Mouse (Mus musculus) Patski (cell line): Measurements from ENCODE around the gene Krt36. TPM values are rescaled to one million over a fixed set of nuclear protein-coding genes. Genes with fewer than 3 reads are reported as not detected.

ENCODE experiments used
- ATAC-seq: fragments of 100-300 bp; one replicate; pipeline ENCODE4 v1.8.0; 2021
- CTCF ChIA-PET: fragments of 350-600 bp; sonication (Branson Sonifier 250); formaldehyde crosslinking; loops from one replicate; lab custom pipeline; 2022; ENCODE audit warnings: inconsistent platforms; lab: Charles Lee
- POLR2A ChIA-PET: fragments of 350-600 bp; sonication (Branson Sonifier 250); formaldehyde crosslinking; loops from one replicate; lab custom pipeline; 2022; ENCODE audit warnings: antibody characterized with exemption, inconsistent platforms; lab: Charles Lee
- DNase-seq: peaks from one replicate; pipeline ENCODE4 v3.0.0-alpha.2; 2011; ENCODE audit warnings: low read depth, low spot score
- H3K27me3 ChIP-seq: fragments of 371-371 bp; one replicate; pipeline ENCODE4 v1.5.1; 2021
- CTCF ChIP-seq: fragments of 100-300 bp; IDR thresholded peaks from one replicate; pipeline ENCODE4 v1.5.1; 2021
- in situ Hi-C: fragments of 300-500 bp; cut with MboI; formaldehyde crosslinking; loops from 3 replicates; pipeline ENCODE4 v1.11.1; 2018; ENCODE audit warnings: low pct_unique_long_range_greater_than_20kb, mixed read lengths
- polyA plus RNA-seq: library from polyadenylated mRNA; unstranded; gene quantifications from one replicate; pipeline ENCODE4 v1.2.3, GENCODE M21; 2021

Krt36 gene
- polyA plus RNA-seq, 1 experiment from 2014 or later: not detected

- ChIA-PET POLR2A (interaction anchor here (1.2 kb wide), 1 partner anchor 8 kb away, joined by 6 read pairs; no protein-coding TSS in a partner anchor), CTCF (no interaction called here)
- in situ Hi-C loops: no loop called here
- no peak for ATAC-seq
- H3K27me3 ChIP-seq: peaks cover 6% of the 10 kb centered on the region
- no peak for DNase-seq
- TF ChIP-seq CTCF: no peak
Measured at GRCm38 (mm10) chr11:100135731-100136130, 30.3 kb upstream of the Krt36 start, which contains the start of gene Krt15. Gene Krt15, minus strand, starts transcription at chr11:100135928.

- in situ Hi-C loops: no loop called here
- ChIA-PET POLR2A (no interaction called here), CTCF (interaction anchor here (0.8 to 1.1 kb wide), 2 partner anchors 9 to 11 kb away, joined by 3 read pairs; no protein-coding TSS in a partner anchor)
- DNase-seq (no peak), ATAC-seq (no peak)
- no peak for TF ChIP-seq CTCF
- no peaks in the 10 kb centered on the region for H3K27me3 ChIP-seq
Measured at GRCm38 (mm10) chr11:100124901-100125300, 19.5 kb upstream of the Krt36 start.

- no peak for TF ChIP-seq CTCF
- ATAC-seq (no peak), DNase-seq (no peak)
- CTCF ChIA-PET: no interaction called here
- in situ Hi-C loops: no loop called here
- no peaks in the 10 kb centered on the region for H3K27me3 ChIP-seq
- POLR2A ChIA-PET: no interaction called here
Measured at GRCm38 (mm10) chr11:100121466-100121865, 16.0 kb upstream of the Krt36 start, which contains the start of gene Krt13. Gene Krt13, minus strand, starts transcription at chr11:100121566.

- no peak for ATAC-seq
- no peak for DNase-seq
- ChIA-PET POLR2A (no interaction called here), CTCF (no interaction called here)
- in situ Hi-C loops: no loop called here
- H3K27me3 ChIP-seq: no peaks in the 10 kb centered on the region
- no peak for TF ChIP-seq CTCF
Measured at GRCm38 (mm10) chr11:100120331-100120730, 14.9 kb upstream of the Krt36 start.

GRCm38 (mm10) chr11:100113742-100114029 is 8.3 kb upstream of the Krt36 start:
- TF ChIP-seq CTCF: no peak
- in situ Hi-C loops: no loop called here
- no peaks in the 10 kb centered on the region for H3K27me3 ChIP-seq
- ChIA-PET CTCF (interaction anchor here (0.5 to 1.3 kb wide), 3 partner anchors 11 to 171 kb away, joined by 3 read pairs; no protein-coding TSS in a partner anchor), POLR2A (no interaction called here)
- DNase-seq (no peak), ATAC-seq (no peak)

GRCm38 (mm10) chr11:100112935-100113741 is 7.7 kb upstream of the Krt36 start:
- DNase-seq (no peak), ATAC-seq (no peak)
- CTCF ChIA-PET: interaction anchor here (0.5 to 1.3 kb wide), 2 partner anchors 12 to 170 kb away, joined by 3 read pairs; no protein-coding TSS in a partner anchor
- TF ChIP-seq CTCF: no peak
- POLR2A ChIA-PET: no interaction called here
- H3K27me3 ChIP-seq: no peaks in the 10 kb centered on the region
- in situ Hi-C loops: no loop called here

- DNase-seq (no peak), ATAC-seq (no peak)
- in situ Hi-C loops: no loop called here
- H3K27me3 ChIP-seq: no peaks in the 10 kb centered on the region
- ChIA-PET CTCF (no interaction called here), POLR2A (no interaction called here)
- no peak for TF ChIP-seq CTCF
Measured at GRCm38 (mm10) chr11:100102693-100103429, 2.6 kb downstream of the Krt36 start.

- TF ChIP-seq CTCF: no peak
- no peak for DNase-seq
- H3K27me3 ChIP-seq: no peaks in the 10 kb centered on the region
- ATAC-seq: no peak
- in situ Hi-C loops: no loop called here
- ChIA-PET CTCF (no interaction called here), POLR2A (no interaction called here)
Measured at GRCm38 (mm10) chr11:100100391-100100790, 5.0 kb downstream of the Krt36 start.

- ChIA-PET POLR2A (no interaction called here), CTCF (no interaction called here)
- peaks cover 7% of the 10 kb centered on the region for H3K27me3 ChIP-seq
- no peak for TF ChIP-seq CTCF
- in situ Hi-C loops: no loop called here
- no peak for DNase-seq
- ATAC-seq: no peak
Measured at GRCm38 (mm10) chr11:100097819-100098218, 7.6 kb downstream of the Krt36 start.

GRCm38 (mm10) chr11:100096141-100096540 is 9.3 kb downstream of the Krt36 start, which contains the start of gene Krt35:
Gene Krt35, minus strand, starts transcription at chr11:100096241.
- DNase-seq: no peak
- no peak for ATAC-seq
- H3K27me3 ChIP-seq: peaks cover 7% of the 10 kb centered on the region
- in situ Hi-C loops: no loop called here
- TF ChIP-seq CTCF: no peak
- POLR2A ChIA-PET: no interaction called here
- CTCF ChIA-PET: interaction anchor here (1.4 kb wide), 1 partner anchor 73 kb away, joined by 3 read pairs; no protein-coding TSS in a partner anchor
